10 mouse cellular contexts compared by ENCODE assay signal in genomic region chr1:59067976-59068375, GRCm38 (mm10). TPM values are rescaled to one million over a fixed set of nuclear protein-coding genes. Genes with fewer than 3 reads are reported as not detected.
A peak's percentile ranks its signal among the peaks of the same experiment; 100 is the strongest.
DNase-seq lines count a peak whose midpoint lies in the region.
"Had no signal": no experiment of that assay in that cellular context is flagged by ENCODE, and none has a peak within 500 bp of the region (broad histone marks: within the 10 kb centered on the region; RNA-seq: fewer than 3 reads in every experiment).

No protein-coding gene starts in this region.

- DNase-seq in gastrocnemius, postnatal 10 days, result peak; percentile 35
- no peak for DNase-seq in gastrocnemius, postnatal 25 days
- DNase-seq in urinary bladder, postnatal 14 days (ENCODE audit: low spot score), result peak; percentile 22
- DNase-seq in urinary bladder, adult 2 months (ENCODE audit: low spot score), result no peak
- DNase-seq in embryo, embryonic 11 days, result peak; percentile 64
- peak; percentile 51 to 79 for DNase-seq in kidney, postnatal 36 days
- DNase-seq in right cerebral cortex, adult 18-20 months, result peak; percentile 3
- no peak for DNase-seq in c-Kit-positive CD71-positive TER-119-positive erythroid progenitor cells, embryonic 14.5 days (ENCODE audit: low spot score)

RNA-seq across cellular contexts. Expression of gene C2cd6, which starts 26.7 kb away (rescaled TPM):
- total RNA-seq in gastrocnemius, postnatal 10 days (2021), result not detected
- not detected for total RNA-seq in gastrocnemius, postnatal 25 days (2021)
- polyA plus RNA-seq in urinary bladder, adult 2 months (2012; rRNA removed), result not detected in 2 replicates
- total RNA-seq: hematopoietic stem cell, adult 5-6 weeks had no signal
- polyA plus RNA-seq: myocyte had no signal

RNA-seq across cellular contexts. Expression of gene Tmem237, which starts 52.2 kb away (rescaled TPM):
- total RNA-seq in gastrocnemius, postnatal 10 days (2021), result 1 to 10 TPM; 6.3 to 7.7 TPM
- total RNA-seq in gastrocnemius, postnatal 25 days (2021), result 1 to 10 TPM; 2.6 to 3.0 TPM
- polyA plus RNA-seq in urinary bladder, adult 2 months (2012; rRNA removed), result 18.2 and 24.5 TPM in 2 replicates

Comparison
In these comparisons a context has a peak if more than half of its experiments do, and no peak if none do; other contexts are left out.
1. DNase-seq: peak in gastrocnemius, postnatal 10 days (single experiment), urinary bladder, postnatal 14 days (single experiment), embryo, embryonic 11 days (single experiment), kidney, postnatal 36 days (2 of 2) and right cerebral cortex, adult 18-20 months (single experiment); none in gastrocnemius, postnatal 25 days (single experiment), urinary bladder, adult 2 months (single experiment) and c-Kit-positive CD71-positive TER-119-positive erythroid progenitor cells, embryonic 14.5 days (single experiment).